Mouse (Mus musculus): ENCODE data around the gene Skiv2l. TPM values are rescaled to one million over a fixed set of nuclear protein-coding genes. Genes with fewer than 3 reads are reported as not detected.

Skiv2l gene
- total RNA-seq, 2 experiments from 2014 or later = 18.4 to 22.6 TPM

- no peak for DNase-seq (ENCODE audit: low spot score)
- intact Hi-C loops (cut with DNase I) = no loop called here
Measured at GRCm38 (mm10) chr17:34881166-34881565, 31.2 kb upstream of the Skiv2l start.

- DNase-seq (ENCODE audit: low spot score) = no peak
- intact Hi-C loops (cut with DNase I) = no loop called here
Measured at GRCm38 (mm10) chr17:34879336-34879879, 29.4 kb upstream of the Skiv2l start, which contains the start of gene Zbtb12. Gene Zbtb12 (plus strand): TSS chr17:34879483.

- intact Hi-C loops (cut with DNase I) = no loop called here
- DNase-seq (ENCODE audit: low spot score) = no peak
Measured at GRCm38 (mm10) chr17:34874321-34874720, 24.3 kb upstream of the Skiv2l start.

GRCm38 (mm10) chr17:34865981-34866380 lies 16.0 kb upstream of the Skiv2l start:
- intact Hi-C loops (cut with DNase I) = no loop called here
- no peak for DNase-seq (ENCODE audit: low spot score)

- intact Hi-C loops (cut with DNase I) = no loop called here
Measured at GRCm38 (mm10) chr17:34862416-34863081, 12.5 kb upstream of the Skiv2l start, which contains the start of gene Cfb. Gene Cfb (minus strand): TSS chr17:34862518.

GRCm38 (mm10) chr17:34861704-34862415 lies 11.8 kb upstream of the Skiv2l start:
- DNase-seq (ENCODE audit: low spot score) = no peak
- intact Hi-C loops (cut with DNase I) = no loop called here

More at GRCm38 (mm10) chr17:34862416-34863081, 12.5 kb upstream of the Skiv2l start, which contains the start of gene Cfb:
- no peak for DNase-seq (ENCODE audit: low spot score)

GRCm38 (mm10) chr17:34860514-34860913 lies 10.5 kb upstream of the Skiv2l start:
- intact Hi-C loops (cut with DNase I) = no loop called here
- no peak for DNase-seq (ENCODE audit: low spot score)

- DNase-seq (ENCODE audit: low spot score) = no peak
- intact Hi-C loops (cut with DNase I) = no loop called here
Measured at GRCm38 (mm10) chr17:34858670-34859069, 8.7 kb upstream of the Skiv2l start.

- DNase-seq (ENCODE audit: low spot score) = no peak
- intact Hi-C loops (cut with DNase I) = loop anchor here (1.0 to 2.0 kb wide), 4 partner anchors 37 to 127 kb away; no protein-coding TSS in a partner anchor
Measured at GRCm38 (mm10) chr17:34855825-34856224, 5.8 kb upstream of the Skiv2l start.

GRCm38 (mm10) chr17:34854761-34855160 lies 4.8 kb upstream of the Skiv2l start:
- intact Hi-C loops (cut with DNase I) = loop anchor here (1.0 to 2.0 kb wide), 2 partner anchors 38 to 58 kb away; no protein-coding TSS in a partner anchor
- DNase-seq (ENCODE audit: low spot score) = no peak

- intact Hi-C loops (cut with DNase I) = no loop called here
- DNase-seq (ENCODE audit: low spot score) = no peak
Measured at GRCm38 (mm10) chr17:34853511-34853910, 3.5 kb upstream of the Skiv2l start.

GRCm38 (mm10) chr17:34850517-34851125 lies 611 bp upstream of the Skiv2l start:
- intact Hi-C loops (cut with DNase I) = no loop called here
- no peak for DNase-seq (ENCODE audit: low spot score)

- no peak for DNase-seq (ENCODE audit: low spot score)
- intact Hi-C loops (cut with DNase I) = no loop called here
Measured at GRCm38 (mm10) chr17:34847615-34848014, 2.4 kb downstream of the Skiv2l start.

- DNase-seq (ENCODE audit: low spot score) = no peak
- intact Hi-C loops (cut with DNase I) = no loop called here
Measured at GRCm38 (mm10) chr17:34847192-34847591, 2.8 kb downstream of the Skiv2l start.

GRCm38 (mm10) chr17:34844884-34845283 lies 5.1 kb downstream of the Skiv2l start:
- intact Hi-C loops (cut with DNase I) = no loop called here
- DNase-seq (ENCODE audit: low spot score) = no peak

GRCm38 (mm10) chr17:34840736-34841307 lies 9.2 kb downstream of the Skiv2l start:
- no peak for DNase-seq (ENCODE audit: low spot score)
- intact Hi-C loops (cut with DNase I) = no loop called here

GRCm38 (mm10) chr17:34838785-34839184 lies 11.2 kb downstream of the Skiv2l start:
- no peak for DNase-seq (ENCODE audit: low spot score)
- intact Hi-C loops (cut with DNase I) = no loop called here

GRCm38 (mm10) chr17:34837464-34838324 lies 12.3 kb downstream of the Skiv2l start:
- intact Hi-C loops (cut with DNase I) = no loop called here
- DNase-seq (ENCODE audit: low spot score) = no peak

- peak; percentile 92 for DNase-seq (ENCODE audit: low spot score)
- intact Hi-C loops (cut with DNase I) = no loop called here
Measured at GRCm38 (mm10) chr17:34836856-34837221, 13.2 kb downstream of the Skiv2l start, which contains the start of the genes Stk19 and Dxo. Gene Stk19 (minus strand): TSS chr17:34836945. Gene Dxo (plus strand): TSS chr17:34837019.

Measured in heart, postnatal 25 days (tissue).